Mouse (Mus musculus) adrenal gland, postnatal 4 days (tissue): Measurements from ENCODE around the gene 1700001L19Rik. TPM values are rescaled to one million over a fixed set of nuclear protein-coding genes. Genes with fewer than 3 reads are reported as not detected.
"Not testable (repeated sequence)": the region's sequence is repeated elsewhere in the genome, so short reads cannot be mapped to it uniquely, and the experiment has no call there.

Experiments
- DNase-seq, 2 experiments: peaks; one replicate each; pipeline ENCODE4 v3.0.0; 2021 to 2022; ENCODE audit warnings: low spot score in 2 of 2, mixed read lengths in 2 of 2
- long read RNA-seq, 2 experiments: library from polyadenylated mRNA; stranded (forward); transcript quantifications; one replicate each; pipeline ENCODE4 v2.0.0; 2021
- total RNA-seq, 2 experiments: library from RNA; stranded (reverse); gene quantifications; 2 replicates each; pipeline ENCODE4 v1.2.3; 2021

The 1700001L19Rik gene
- total RNA-seq, result under 1 TPM; 0.31 to 0.42 TPM
- long read RNA-seq, experiment 1, result 0 reads
- long read RNA-seq, experiment 2, partial matches to known transcripts, result 0 of 1 reads
- long read RNA-seq, experiment 2, other reads (novel, unspliced or antisense), result 1 of 1 reads

- no peak for DNase-seq
These were observed at the start of gene 1700001L19Rik for GRCm38 (mm10) chr13:68597199-68597598. TSS of gene 1700001L19Rik (plus strand) at chr13:68597421.

DNA sequence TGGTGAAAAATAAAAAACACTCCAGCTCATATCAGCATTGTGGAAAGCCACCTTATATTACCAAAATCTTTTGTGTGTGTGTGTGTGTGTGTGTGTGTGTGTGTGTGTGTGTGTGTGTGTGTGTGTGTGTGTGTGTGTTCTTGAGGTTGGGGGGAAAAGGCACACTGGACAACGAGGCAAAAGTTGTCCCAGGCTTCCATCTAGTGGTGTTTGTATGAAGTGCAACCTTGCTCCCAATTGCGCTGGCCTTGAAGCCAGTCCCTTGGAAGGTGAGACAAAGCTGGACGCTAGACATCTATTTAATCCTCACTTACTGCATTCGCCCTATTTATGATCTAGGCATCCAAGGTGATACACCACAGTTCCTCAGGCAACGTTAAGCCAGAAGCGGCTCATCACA is 43.8 kb upstream of the 1700001L19Rik start:
- not testable (repeated sequence) for DNase-seq

GRCm38 (mm10) chr13:68568110-68568509 is 29.1 kb upstream of the 1700001L19Rik start:
- DNase-seq, result no peak

GRCm38 (mm10) chr13:68568548-68568947 is 28.7 kb upstream of the 1700001L19Rik start:
- DNase-seq, result no peak

DNA sequence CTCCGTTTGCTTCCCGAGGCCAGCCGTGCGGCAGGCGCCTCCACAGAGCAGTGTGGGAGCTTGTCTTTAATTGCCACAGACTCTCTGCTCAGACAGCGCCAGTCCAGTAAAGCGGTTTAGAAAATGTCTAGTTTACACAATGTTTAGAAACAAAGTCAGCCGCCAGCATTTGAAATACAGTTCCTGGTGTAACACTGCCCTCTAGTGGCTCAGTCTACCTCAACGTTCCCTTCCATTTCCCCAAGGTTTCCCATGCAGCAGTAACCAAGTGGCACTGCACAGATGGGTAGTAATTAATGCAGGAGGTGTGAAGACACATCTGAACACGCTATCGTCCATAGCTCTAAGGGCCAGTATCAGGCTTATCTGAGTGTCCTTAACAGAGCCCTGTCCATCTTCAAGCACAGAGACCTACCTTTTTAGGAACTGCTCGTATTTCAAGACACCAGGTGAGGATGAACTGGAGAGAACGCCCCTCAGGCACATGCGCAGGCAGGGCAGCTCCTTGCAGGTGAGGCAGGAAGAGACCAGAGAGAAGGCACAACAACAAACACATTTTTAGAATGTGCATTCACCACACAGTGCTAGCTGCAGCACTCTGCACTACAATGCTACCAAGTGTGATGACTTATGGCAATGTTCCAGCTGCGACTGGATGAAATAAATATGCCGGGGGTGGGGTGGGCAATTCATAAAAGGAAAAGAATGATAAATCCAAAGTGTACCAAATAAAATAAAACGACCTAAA is 27.5 kb upstream of the 1700001L19Rik start:
- no peak for DNase-seq

DNA sequence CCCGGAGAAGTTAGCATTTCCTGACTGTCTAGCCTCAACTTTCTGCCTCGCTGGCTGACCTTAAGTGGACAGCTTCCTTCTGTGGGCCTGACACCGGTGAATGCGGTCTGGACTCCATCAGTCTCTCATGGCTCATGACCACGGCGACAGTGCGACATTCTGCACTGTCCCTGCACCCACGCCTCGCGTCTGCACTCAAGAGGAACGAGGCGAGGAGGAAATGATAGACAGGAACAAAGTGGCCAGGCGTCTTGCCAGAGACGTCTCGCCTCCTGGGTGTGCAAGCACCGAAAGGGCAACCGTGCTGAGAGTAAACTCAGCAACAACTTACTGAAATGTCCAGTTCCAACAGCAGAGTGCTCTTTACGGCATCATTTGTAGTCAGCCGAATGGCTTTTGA is 25.0 kb upstream of the 1700001L19Rik start:
- DNase-seq, result no peak

GRCm38 (mm10) chr13:68572966-68573913 is 24.0 kb upstream of the 1700001L19Rik start:
- peak in 1 of 2 experiments; percentile 19 for DNase-seq

DNA sequence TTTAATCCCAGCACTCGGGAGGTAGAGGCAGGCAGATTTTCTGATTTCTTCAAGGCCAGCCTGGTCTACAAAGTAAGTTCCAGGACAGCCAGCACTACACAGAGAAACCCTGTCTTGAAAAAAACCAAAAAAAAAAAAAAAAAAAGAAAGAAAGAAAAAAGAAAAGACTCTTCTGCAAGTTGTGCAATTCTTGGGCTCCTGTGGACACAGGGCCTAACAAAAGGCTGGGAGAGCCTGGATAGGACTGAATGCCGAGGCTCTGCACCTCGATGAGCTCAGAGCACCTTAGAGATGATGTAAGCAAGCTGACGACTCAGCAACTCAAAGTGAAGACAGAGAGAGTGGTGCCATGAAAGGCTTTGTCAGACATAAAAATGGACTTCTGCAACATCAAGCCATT is 22.8 kb upstream of the 1700001L19Rik start:
- no peak for DNase-seq

DNA sequence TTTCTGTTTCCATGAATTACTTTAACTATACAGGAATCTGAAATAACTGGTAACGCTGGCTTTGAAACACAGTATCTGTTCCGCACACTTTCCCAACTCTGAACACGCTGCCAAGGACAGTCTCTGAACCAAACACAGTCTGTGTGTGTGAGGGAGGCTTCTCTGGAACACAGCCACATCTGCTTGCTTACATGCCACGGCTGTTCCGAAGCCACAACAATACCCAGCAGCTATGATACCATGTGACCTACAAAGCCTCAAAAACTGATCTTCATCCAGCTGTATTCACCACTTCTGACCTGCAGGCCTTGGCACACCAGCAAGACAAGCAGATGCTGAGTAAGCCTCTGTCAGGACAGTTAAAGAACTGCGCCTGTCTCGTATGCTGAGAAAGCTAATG is 19.3 kb upstream of the 1700001L19Rik start:
- no peak for DNase-seq

DNA sequence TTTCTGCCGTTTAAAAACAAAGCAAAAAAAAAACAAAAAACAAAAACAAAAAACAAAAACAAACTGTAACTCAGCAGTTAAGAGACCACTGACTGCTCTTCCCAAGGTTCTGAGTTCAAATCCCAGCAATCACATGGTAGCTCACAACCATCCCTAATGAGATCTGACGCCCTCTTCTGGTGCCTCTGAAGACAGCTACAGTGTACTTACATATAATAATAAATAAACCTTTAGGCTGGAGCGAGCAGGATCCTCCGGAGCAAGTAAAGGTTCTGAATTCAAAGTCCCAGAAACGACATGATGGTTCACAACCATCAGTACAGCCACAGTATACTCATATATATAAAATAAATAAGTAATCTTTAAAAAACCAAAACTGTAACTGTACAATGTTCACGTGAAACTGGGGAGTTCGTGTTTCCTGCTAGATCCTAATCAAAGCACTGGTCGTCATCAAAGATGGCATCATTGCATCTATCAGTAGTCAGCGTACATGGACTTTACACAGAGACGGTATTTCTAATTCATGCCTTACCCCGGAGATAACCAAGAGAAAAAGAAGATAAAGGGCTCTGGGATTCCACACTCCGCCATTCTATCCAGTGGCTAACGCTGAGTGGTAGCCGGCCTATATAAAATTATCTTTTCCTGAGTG is 16.0 kb upstream of the 1700001L19Rik start:
- DNase-seq, result no peak

- peak; percentile 98 for DNase-seq
These were observed 15.3 kb upstream of the 1700001L19Rik start, which contains the start of the genes Mtrr and Fastkd3 for GRCm38 (mm10) chr13:68581747-68582516. TSS of gene Mtrr (minus strand) at chr13:68582149. TSS of gene Fastkd3 (plus strand) at chr13:68582234.

- no peak for DNase-seq
These were observed 14.8 kb upstream of the 1700001L19Rik start for GRCm38 (mm10) chr13:68582517-68582780.

GRCm38 (mm10) chr13:68583961-68584360 is 13.3 kb upstream of the 1700001L19Rik start:
- DNase-seq, result no peak

- no peak for DNase-seq
These were observed 11.8 kb upstream of the 1700001L19Rik start for GRCm38 (mm10) chr13:68585441-68585840.

GRCm38 (mm10) chr13:68588352-68588751 is 8.9 kb upstream of the 1700001L19Rik start:
- DNase-seq, result no peak

DNA sequence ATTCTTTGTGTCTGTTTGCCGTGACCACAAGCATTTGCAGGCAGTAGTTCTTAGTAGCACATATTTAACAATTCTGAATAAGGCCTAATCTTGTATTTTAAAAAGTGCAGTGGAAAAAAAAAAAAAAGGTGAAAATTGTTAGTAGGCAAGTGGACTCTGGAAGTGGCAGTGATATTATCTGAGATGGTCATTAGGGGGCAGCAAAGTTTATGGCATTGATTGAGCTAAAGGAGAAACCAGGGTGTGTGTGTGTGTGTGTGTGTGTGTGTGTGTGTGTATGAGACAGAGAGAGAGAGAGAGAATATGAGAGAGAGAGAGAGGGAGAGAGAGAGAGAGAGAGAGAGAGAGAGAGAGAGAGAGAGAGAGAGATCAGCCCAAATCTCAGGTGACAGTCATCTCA is 3.4 kb upstream of the 1700001L19Rik start:
- DNase-seq, result no peak

- no peak for DNase-seq
These were observed 446 bp downstream of the 1700001L19Rik start for GRCm38 (mm10) chr13:68597667-68598066.

DNA sequence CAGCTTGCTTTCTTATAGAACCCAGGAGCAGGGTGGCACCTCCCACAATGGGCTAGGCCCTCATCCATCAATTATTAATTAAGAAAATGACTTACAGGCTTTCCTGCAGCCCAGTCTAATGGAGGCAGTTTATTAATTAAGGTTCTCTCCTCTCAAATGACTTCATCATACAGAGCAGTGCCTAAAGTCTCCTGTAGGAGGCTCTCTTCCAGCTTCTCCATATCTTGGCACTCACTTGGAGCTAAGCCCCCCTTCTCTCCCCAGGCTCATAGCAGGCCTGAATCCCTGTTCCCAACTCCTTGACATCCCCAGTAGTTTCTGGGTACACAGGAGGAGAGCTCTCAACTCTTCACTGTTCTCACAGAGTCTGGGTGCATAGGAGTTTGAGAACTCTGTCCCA is 1.7 kb downstream of the 1700001L19Rik start:
- no peak for DNase-seq

GRCm38 (mm10) chr13:68601184-68601583 is 4.0 kb downstream of the 1700001L19Rik start:
- DNase-seq, result no peak

DNA sequence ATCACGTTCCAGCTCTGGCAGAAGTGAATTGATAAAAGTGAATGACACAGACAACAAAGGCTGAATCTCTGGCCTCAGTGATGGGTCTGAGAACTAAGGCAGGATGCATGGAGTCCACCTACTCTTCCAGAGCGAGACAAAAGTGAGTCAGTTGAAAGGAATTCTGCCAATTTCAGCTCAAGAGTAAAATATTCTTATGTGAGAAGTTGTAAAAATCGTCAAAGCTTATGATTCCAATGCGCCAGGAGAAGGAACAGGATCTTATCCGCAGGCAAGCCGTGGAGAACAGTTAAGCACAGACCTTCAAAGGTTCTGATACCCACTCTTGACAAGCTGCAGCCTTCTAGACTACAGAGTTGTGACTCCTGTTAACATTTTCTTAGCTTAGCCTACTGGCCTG is 5.9 kb downstream of the 1700001L19Rik start:
- DNase-seq, result no peak

GRCm38 (mm10) chr13:68605689-68606126 is 8.5 kb downstream of the 1700001L19Rik start:
- DNase-seq, result no peak
